Mouse (Mus musculus) cortical plate, adult 2 months (tissue): ENCODE measurements around the gene Baz1b.

Source experiments
- CTCF ChIP-seq: fragments of 200-500 bp; IDR thresholded peaks from 2 replicates; pipeline ENCODE4 v1.5.1; 2011; ENCODE audit warnings: mild to moderate bottlenecking, control low read depth, low read length; ENCODE audit not compliant: insufficient read depth; ENCODE audit errors: extremely low read depth
- POLR2A ChIP-seq: fragments of 200-500 bp; IDR thresholded peaks from 2 replicates; pipeline ENCODE4 v1.6.1; 2011; ENCODE audit warnings: mild to moderate bottlenecking, low read length, control low read depth; ENCODE audit not compliant: insufficient read depth; ENCODE audit errors: extremely low read depth

DNA sequence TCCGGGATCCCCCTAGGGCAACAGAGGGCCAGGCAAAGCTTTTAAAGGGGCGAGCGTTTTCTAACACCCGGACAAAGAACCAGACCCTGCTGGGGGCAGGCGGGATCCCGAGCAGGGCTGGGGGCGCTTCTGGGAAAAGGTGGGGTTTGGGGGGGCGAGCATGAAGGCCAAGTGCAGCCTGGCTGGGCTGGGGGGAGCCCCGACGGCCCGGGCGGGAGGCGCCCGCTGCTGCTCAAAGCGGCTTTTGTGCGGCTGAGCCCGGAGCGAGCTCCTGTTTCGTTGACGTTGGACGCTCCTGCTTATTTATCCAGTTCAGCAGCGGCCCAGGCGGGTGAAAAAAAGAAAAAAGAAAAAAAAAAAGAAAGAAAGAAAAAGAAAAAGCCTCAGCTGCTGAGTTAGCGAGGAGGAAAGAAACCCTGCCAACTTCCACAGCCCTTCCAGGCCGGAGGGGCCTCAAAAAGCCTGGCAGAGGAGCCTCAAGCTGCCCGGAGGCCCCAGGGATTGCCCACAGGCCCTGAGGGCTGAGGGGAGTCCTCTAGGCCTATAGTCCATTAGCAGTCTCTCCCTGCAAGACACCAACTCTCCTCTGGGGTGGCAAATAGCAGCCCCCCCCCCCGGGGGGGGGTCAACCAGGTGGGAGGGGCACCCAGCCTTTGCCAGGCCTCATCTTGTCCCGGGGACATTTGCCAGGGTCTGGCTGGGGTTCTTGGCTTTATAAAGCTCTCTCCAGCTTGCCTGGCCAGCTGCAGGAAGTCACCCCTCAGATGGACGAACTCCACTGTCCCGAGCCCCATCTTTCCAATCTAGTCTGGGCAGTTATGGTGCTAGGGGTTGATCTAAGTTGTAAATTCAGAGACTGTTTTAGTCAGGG, 71.5 kb downstream of the Baz1b start:
- no peak for TF ChIP-seq CTCF
- no peak for TF ChIP-seq POLR2A
